Mouse (Mus musculus): ENCODE measurements around the gene Mcm9.
"Not testable (repeated sequence)": the region's sequence is repeated elsewhere in the genome, so short reads cannot be mapped to it uniquely, and the experiment has no call there.

The Mcm9 gene

DNA sequence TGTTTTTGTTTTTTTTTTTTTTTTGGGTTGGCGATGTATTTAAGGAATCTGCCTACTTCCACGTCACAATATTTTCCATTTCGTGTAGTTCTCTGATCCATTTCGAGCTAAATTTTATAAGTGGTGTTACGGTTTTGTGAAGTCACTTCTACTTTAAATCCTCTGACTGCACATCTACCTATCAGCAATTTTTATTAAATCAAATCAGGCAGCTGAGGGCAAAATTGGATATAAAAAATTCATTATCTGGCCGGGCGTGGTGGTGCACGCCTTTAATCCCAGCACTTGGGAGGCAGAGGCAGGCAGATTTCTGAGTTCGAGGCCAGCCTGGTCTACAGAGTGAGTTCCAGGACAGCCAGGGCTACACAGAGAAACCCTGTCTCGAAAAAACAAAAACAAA, at the start of gene Mcm9:
TSS of gene Mcm9 (minus strand) at position 101 of the 400 bp plus-strand sequence.
- DNase-seq (ENCODE audit: low spot score in 2 of 2), result not testable (repeated sequence)

DNA sequence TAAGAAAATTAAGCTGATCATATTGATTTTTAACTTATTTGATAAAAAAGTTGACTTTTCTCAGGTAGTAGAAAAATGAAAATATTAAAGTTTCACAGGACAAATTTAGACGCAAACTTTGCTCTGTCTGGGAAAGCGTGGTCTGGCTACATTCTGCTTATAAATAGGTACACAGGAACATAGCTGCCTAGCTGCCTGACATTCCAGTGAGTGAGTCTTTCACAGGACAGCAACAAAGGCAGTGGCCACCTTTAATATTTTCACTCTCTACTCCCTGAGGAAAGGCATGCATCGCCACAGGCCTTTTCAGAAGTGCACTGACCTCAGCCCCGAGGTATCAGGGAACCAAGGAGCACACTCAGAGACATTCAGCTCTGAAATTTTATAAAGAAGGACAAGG, 31.5 kb upstream of the Mcm9 start:
- no peak for DNase-seq (ENCODE audit: low spot score in 2 of 2)

- not testable (repeated sequence) for DNase-seq (ENCODE audit: low spot score in 2 of 2)
Measured at GRCm38 (mm10) chr10:53654239-53654638, 24.0 kb upstream of the Mcm9 start.

GRCm38 (mm10) chr10:53650683-53651082, 20.4 kb upstream of the Mcm9 start:
- no peak for DNase-seq (ENCODE audit: low spot score in 2 of 2)

DNA sequence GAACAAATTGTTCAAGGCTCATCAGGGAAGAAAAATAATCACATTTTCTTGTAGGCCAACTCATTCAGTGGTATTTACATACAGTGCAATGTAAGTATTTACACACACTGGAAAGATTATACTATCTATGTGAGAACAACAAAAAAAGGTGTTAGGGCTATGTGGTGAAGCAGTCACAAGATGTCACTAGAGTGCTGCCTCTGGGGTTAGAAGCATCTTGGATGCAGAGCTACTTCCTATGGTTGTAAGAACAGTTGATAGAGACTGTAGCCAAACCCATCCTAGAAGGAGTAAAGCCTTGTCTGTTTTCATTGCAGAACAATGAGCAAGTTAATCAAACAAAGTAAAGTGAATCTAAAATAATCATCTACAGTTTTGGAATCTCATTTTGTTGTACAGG, 11.3 kb upstream of the Mcm9 start:
- no peak for DNase-seq (ENCODE audit: low spot score in 2 of 2)

GRCm38 (mm10) chr10:53635246-53635971, 5.2 kb upstream of the Mcm9 start:
- DNase-seq (ENCODE audit: low spot score in 2 of 2), result no peak

- DNase-seq (ENCODE audit: low spot score in 2 of 2), result no peak
Measured at GRCm38 (mm10) chr10:53634160-53634559, 3.9 kb upstream of the Mcm9 start.

DNA sequence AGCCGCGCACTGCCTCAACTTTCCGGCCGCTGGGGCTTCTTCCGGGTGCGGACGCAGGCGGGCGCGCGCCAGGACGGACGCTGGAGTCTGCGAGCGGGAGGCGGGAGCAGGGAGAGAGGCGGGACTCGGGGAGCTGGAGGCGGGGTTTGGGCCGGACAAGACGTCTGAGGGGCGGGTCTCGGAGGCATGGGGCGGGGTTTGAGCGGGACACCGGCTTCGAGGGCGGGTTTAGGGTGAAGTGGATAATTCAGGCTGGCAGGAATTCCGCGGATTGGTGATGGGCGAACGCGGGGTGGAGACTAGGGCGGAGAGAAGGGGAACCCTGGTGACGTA, 355 bp downstream of the Mcm9 start:
- peak; percentile 92 to 94 for DNase-seq (ENCODE audit: low spot score in 2 of 2)

GRCm38 (mm10) chr10:53629247-53629917, 857 bp downstream of the Mcm9 start:
- DNase-seq (ENCODE audit: low spot score in 2 of 2), result peak; percentile 80 to 87

DNA sequence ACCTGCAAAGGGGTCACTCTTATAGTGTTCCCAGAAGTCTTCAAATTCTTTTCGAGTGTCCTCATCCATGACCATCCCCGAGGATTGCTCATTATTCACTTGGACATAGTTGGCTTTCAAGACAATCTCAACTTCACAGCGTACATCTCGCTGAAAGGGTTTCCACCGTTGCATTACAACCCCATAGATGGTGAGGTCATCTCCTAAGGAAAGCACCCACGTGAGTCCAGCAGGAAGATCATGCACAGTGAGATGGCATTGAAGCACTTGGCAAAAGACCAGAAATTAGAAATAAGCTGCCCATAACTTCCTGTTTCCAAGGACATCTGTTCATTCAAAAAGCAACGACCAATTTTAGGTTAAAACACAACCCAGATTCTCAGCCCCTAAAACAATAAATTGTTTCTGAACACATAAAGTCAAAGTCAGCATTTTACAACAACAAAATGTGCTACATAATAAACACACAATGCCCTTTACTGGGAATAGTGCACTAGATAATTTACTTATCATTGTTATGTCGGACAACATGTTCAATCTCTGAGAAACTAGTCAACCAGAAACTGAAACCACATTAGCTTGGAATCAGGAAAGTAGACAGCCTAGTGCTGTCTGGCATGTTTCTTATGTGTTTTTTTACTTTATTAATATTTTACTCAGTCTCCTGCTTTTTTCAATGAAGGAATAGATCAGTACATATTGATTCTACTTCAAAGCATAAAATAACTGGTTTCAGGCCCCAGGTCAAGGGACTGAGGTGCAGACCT, 14.2 kb downstream of the Mcm9 start:
- DNase-seq (ENCODE audit: low spot score in 2 of 2), result no peak

DNA sequence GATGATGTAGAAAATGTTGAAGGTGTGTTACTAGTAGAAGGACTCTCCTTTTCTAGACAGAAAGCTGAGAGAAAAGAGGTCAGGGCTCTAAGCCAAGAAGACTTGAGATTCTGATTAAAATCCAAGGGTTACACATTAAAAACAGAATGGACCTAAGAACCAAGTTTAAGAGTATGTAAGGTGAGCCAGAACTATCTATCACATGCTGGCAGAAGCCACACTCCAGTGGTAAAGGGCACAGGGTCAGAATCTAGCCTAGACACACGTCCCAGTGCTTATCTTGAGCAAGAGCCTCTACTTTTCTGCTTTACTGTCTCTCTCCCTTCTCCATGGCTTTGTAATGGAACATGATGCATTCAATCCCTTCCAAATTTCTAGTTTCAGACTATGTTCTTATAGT, 16.3 kb downstream of the Mcm9 start:
- no peak for DNase-seq (ENCODE audit: low spot score in 2 of 2)

- DNase-seq (ENCODE audit: low spot score in 2 of 2), result no peak
Measured at GRCm38 (mm10) chr10:53612172-53612571, 18.1 kb downstream of the Mcm9 start.

DNA sequence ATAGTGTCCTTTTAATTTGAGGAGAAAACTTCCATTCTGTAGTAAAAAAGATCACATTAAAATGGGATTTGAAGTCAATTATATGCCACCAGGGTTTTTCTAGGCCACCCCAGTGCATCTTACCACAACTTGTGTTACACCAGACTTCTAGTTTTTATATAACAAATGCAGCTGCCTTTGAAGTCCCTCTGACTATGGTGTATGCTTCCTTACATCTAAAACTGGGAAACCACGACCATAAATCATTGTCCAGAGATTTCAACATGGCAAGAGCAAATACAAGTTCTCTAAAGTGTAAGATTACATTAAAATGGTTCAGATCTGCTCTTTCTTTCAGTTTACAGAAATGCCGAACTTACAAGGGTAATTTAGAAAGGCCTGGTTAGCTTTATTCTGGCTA, 22.0 kb downstream of the Mcm9 start:
- no peak for DNase-seq (ENCODE audit: low spot score in 2 of 2)

GRCm38 (mm10) chr10:53605328-53605727, 24.9 kb downstream of the Mcm9 start:
- no peak for DNase-seq (ENCODE audit: low spot score in 2 of 2)

- DNase-seq (ENCODE audit: low spot score in 2 of 2), result no peak
Measured at GRCm38 (mm10) chr10:53598821-53599220, 31.4 kb downstream of the Mcm9 start.

DNA sequence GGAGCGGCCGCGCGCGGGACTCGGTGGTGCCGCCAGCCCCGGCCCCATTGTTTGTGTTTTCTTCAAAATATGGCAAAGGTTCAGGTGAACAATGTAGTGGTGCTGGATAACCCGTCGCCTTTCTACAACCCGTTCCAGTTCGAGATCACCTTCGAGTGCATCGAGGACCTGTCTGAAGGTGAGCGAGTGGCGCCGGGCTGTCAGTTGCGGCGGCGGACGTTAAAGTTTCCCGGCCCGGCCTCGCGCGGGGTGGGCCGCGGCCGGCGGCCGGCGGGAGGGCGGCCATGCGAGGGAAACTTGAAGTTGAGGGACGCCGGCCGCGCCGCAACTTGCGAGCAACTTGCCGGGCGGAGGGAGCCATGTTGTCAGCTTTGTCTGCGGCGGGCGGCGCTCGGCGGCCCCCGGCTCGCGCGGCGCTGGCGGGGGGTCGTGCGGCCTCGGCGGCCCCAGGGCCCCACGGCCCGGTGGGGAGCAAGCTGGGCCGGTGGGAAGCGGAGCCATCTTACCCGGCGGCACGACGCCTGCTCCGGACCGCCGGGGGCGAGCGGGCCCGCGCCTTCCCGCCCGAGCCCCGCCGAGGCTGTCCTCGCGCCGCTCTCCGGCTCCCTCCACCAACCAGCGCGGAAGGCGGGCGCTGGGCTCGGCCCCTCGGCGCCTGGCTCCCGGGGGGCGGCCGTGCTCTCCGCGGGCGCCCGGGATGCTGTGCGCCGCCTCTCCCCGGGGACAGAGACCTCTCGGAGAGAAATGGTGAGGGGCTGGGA, 32.9 kb downstream of the Mcm9 start:
- DNase-seq (ENCODE audit: low spot score in 2 of 2), result peak; percentile 18 to 52

DNA sequence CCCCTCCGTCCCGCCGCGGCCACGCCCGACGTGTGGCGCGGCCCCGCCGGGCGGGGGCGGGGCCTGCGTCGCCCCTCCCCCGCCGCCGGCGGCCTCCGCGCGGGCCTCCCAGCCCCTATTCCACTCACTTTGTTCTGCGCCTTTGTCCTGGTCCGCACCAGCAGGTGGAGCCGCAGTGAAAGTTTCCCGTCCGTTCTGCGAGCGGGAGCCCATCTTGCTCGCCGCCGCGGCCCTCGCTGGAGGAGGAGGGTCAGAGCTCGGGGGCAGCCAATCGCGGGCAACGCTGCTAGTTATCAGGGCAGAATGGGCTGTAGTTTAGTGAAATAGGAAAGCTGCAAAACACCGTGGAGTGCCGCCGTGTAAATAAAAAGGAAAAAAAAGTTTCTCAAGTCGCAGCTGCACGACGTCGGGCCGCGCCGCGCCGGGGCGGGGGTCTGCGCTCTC, 33.5 kb downstream of the Mcm9 start, which contains the start of gene Asf1a:
TSS of gene Asf1a (plus strand) at position 81 of the 444 bp plus-strand sequence.
- peak; percentile 93 to 97 for DNase-seq (ENCODE audit: low spot score in 2 of 2)

- no peak for DNase-seq (ENCODE audit: low spot score in 2 of 2)
Measured at GRCm38 (mm10) chr10:53595744-53596676, 34.2 kb downstream of the Mcm9 start.

DNA sequence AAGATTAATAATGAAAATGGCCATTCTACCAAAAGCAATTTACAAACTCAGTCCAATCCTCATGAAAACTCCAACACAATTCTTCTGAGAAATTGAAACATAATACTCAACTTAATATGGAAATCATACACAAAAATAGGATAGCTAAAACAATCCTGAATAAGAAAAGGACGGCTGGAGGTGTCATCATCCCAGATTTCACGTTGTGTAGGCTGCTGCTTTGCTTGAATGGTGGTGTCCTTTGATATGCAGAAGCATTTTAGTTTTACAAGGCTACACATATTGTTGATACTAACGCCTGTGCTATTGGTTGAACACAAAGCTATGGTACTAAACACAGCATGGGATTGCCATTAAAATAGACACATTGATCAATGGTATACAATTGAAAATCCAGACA, 44.5 kb downstream of the Mcm9 start:
- no peak for DNase-seq (ENCODE audit: low spot score in 2 of 2)

GRCm38 (mm10) chr10:53581087-53581486, 49.2 kb downstream of the Mcm9 start:
- peak in 1 of 2 experiments; percentile 14 for DNase-seq (ENCODE audit: low spot score in 2 of 2)

DNA sequence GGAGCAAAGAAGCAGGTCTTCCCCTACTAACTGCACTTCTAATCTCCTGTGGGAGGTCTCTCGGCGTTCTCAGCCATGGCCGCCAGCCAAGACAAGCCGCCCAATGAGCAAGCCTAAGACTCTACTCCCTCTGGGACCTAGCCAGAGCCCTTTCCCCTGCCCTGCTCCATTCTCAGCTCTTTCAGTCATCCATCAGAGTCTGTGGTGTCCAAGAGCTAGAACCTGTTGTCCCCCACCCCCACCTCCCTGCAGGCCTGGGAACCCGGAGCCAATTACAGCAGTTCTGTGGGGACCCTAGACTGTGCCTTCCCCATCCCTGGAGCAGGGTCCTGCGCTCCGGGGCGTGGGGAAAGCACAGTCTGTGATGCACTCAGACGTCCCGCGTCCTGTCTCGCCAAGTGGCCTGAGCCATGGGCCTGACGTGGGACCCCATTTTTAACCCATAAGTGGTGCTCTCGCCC, 49.6 kb downstream of the Mcm9 start:
- peak; percentile 31 to 52 for DNase-seq (ENCODE audit: low spot score in 2 of 2)

Measured in frontal cortex, postnatal 10 days (tissue).